Mouse (Mus musculus) cerebellum, postnatal 4 days (tissue): ENCODE data around the gene Abcc9.
A peak's percentile ranks its signal among the peaks of the same experiment; 100 is the strongest.

ENCODE experiments used
- DNase-seq, 2 experiments: peaks; one replicate each; pipeline ENCODE4 v3.0.0; 2022; ENCODE audit warnings: low spot score in 2 of 2, mixed read lengths in 1 of 2

Abcc9 gene

DNA sequence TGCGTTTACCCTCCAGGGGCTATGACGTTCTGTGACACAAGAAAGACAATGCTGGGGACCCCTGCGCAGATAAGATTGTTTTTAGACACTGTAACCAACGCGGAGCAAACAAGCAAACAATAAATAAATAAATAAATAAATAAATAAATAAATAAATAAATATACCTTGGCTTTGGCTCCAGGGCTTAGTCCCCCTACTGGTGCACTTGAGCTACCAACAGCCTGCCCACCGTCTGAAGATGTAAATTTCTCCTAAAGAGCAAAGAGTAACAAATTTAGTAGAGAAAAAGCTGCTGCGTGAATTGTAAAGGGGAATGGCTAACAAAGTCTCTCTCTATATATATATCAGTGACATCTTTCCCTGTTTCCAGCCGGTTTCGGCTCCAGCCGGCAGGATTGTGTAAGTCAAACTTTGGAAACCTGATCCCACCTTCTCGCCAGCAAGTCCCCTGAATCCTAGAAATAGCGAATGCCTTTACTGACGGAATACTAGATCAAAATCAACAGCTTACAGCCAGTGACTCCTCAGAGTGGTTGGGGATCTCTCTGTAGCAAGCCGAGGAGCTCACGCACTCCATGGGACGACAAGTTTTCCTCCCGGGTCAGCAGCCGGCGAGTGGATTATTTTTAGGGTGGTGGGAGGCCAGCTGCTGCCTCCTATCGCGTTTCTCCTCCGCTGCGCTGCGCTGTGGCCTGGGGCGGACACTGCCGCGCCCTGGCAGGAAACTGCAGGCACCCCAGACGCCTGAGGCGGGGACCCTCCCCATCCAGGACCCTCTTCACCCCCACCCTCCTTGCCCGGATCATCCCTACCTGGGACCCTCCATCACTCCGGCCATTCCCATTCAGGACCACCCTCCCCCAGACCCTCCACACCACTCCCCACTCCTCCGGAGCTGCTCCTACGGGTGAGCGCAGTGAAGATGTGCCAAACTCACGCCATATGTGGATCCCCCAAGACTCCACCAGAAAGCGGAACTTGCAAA, at the start of gene Abcc9:
Gene Abcc9 (minus strand): TSS at position 664 of the 986 bp plus-strand sequence.
- peak in 1 of 2 experiments; percentile 4 for DNase-seq

DNA sequence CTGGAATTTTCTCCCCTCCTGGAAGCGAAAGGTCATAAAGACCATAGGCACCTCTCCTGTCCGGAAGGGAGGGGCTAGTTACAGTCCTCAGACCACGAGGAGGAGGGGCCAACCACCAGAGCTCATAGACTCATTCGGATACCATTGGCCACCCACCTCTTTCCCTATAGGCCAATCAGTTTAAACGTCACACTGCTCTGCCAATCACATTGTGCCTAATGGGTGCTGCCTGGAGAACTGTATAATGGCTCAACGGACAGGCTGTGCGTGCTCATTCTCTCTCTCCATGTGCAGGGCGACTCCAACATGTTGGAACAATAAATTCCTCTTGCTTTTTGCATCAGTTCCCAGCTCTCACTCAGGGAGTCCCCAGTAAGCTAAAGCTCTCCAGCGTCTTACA, 49.2 kb upstream of the Abcc9 start:
- DNase-seq: no peak

DNA sequence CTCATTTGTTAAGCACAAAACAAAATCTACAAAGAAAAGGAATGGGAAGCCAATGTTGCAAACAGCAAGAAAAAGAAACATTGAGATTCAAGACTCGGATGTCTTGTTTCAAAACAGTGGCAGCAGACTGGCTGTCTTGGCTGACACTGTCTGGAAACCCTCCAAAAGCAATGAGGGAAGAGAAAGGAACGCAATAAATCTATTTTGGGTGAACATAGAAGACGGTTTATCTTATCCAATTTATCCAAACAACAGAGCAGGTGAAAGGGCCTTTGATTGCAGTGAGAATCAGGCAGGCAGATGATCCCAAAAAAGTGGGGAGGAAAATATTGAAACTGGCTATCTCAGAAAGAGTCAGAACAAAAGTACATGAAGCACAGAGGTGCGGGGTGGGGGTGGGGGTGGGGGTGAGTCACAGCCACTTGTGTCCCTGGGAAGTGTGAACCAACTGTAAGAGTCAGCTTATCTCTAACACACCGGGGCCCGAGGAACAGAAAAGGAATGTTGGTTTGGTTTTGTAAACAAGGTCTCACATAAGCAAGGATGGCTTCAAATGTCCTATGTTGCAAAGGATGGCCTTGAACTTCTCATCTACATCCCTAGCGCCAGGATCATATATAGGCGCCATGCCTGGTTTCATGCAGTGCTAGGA, 46.1 kb upstream of the Abcc9 start:
- DNase-seq: no peak

DNA sequence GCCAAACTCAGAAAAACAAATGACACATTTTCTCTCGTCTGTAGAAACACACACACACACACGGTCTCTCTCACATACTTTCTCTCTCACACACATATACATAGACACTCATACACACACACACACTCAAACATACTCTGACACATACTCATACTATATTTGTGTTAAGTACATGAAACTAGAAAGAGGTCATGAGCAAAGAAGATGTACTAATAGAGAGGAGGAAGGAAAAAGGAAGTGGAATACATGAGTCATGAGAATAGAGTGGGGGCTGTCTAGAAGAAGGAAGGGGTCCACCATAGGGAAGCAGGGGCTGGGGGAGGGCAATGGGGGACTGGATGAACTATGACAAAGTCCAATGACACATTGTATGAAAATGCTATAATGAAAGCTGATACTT, 45.0 kb upstream of the Abcc9 start:
- DNase-seq: no peak

DNA sequence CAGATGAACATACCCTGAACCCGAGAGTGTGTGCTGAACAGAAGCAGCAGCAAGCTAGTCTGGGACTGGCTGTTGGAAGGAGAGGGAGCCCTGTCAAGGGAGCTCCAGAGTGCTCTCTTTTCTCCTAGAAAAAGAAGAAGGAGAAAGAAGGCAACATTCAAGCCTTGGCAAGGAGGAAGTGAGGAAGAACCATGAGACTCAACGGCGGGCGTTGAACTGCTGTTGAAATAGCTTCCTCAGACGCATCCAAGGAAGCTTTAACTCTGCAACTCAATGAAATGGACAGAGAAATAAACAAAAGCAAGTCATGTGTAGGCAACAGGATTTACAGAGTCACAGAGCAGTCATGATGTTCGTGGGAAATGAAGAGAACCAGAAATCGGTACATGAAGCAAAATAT, 44.6 kb upstream of the Abcc9 start:
- no peak for DNase-seq

- DNase-seq: no peak
Observed at GRCm38 (mm10) chr6:142745484-142745883, 43.4 kb upstream of the Abcc9 start.

GRCm38 (mm10) chr6:142743193-142743592, 41.1 kb upstream of the Abcc9 start:
- DNase-seq: no peak

DNA sequence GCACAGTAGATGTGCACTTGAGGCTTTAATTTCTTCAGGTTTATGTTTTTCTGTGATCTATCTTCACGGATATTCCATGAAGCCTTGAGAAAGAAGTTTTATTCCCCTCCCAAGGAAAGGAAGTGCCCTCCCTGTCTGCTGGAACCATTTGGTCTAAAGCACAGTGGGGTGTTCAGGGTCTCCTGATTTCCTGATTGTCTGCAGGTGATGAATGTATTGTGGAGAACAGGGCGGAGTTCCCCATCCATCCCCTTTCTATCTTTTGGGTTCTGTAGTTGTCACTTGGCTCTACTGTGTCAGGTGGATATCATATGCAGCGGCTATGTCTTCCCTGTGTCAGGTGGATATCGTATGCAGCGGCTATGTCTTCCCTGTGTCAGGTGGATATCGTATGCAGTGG, 39.6 kb upstream of the Abcc9 start:
- no peak for DNase-seq

DNA sequence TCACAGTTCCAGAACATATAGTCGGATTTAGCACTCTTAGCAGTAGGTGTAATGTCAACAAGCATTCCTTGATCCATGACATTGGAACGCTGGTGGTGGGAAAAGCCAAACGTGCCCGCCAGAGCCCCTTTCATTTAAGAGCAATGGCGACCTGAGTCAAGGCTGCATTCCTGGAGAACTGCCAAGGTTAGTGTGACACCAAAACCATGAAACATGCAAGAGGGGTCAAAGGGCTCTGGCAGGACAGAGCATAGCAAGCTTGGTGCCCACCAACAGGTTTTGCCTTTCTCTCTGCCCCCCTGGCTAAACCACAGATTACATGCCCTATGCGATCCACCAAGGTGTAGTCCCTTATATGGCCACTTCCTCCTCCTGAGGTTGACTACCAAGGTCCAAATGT, 36.5 kb upstream of the Abcc9 start:
- no peak for DNase-seq

DNA sequence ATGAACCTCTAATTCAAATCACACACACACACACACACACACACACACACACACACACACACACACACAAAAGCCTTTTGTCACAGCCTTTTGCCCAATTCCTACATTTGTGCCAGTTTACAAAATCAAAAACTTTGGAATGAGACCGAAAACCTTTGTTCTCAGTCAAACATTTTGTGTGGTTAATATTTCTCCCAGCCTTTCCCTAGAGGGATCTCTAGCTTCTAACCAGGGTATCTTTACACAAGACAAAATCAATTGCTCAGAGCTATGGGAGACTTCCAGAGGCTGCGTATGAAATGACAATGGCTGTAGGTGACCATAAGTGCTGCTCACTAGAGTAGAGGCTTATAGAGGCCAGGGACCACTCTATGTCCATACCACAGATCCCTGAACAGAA, 36.1 kb upstream of the Abcc9 start:
- no peak for DNase-seq

- no peak for DNase-seq
Observed at GRCm38 (mm10) chr6:142735302-142736005, 33.3 kb upstream of the Abcc9 start.

GRCm38 (mm10) chr6:142732567-142733290, 30.6 kb upstream of the Abcc9 start:
- no peak for DNase-seq

DNA sequence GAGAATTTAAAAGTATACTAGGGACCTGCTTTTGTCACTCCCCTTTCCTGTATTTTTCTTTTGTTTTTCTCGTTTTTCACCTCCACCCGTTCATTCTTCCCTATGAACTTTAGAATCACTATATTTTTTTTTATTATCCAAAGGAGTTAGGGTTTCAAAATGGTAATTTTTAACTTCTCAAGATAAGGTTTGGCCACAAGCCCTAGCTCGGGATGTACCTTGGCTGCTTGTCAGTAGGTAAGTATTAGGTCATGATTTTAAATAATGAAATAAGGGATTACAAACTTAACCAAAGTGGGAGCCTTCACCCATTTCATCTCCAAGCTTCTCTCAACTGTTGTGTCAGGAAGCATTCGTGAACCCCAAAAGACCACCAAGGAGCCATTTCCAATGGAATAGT, 23.9 kb upstream of the Abcc9 start:
- DNase-seq: no peak

DNA sequence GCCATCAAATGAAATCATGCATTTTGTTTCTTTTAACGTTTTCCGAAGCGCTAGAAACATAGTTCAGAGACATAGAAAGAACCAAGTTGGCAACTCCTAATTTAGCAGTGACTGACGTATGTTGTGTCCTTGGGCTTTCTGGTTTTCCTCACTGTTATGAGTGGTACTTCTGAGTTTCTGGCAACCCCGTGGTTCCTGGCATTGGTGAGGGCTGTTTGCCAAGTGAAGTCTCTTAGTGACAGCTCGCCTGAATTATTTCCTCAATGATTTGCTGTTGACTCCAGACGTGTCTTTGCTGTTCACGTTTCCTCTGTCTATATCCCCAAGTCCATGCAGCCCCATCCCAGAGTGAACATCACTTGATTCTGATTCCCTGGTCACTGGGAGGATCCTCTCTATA, 19.6 kb upstream of the Abcc9 start:
- no peak for DNase-seq

GRCm38 (mm10) chr6:142720641-142721040, 18.5 kb upstream of the Abcc9 start:
- no peak for DNase-seq

- no peak for DNase-seq
Observed at GRCm38 (mm10) chr6:142718167-142718566, 16.1 kb upstream of the Abcc9 start.

DNA sequence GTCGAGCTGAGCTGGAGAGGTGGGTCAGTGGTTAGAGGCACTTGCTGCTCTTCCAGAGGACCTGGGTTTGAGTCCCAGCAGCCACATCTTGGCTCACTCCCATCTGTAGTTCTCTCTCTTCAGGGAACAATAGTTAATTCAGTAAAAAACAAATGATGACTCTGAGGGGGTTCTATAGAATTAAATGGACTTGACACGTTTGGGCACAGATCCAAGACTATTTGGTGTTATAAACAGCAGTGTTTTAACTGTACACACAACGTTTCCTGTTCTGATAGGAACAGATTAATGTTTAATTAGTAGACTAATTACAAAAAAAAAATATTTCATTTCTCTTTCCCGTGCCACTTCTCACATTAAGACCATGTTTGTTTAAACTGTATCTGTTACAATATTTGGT, 15.1 kb upstream of the Abcc9 start:
- no peak for DNase-seq

GRCm38 (mm10) chr6:142715026-142715425, 12.9 kb upstream of the Abcc9 start:
- DNase-seq: no peak

- DNase-seq: no peak
Observed at GRCm38 (mm10) chr6:142711106-142711505, 9.0 kb upstream of the Abcc9 start.

DNA sequence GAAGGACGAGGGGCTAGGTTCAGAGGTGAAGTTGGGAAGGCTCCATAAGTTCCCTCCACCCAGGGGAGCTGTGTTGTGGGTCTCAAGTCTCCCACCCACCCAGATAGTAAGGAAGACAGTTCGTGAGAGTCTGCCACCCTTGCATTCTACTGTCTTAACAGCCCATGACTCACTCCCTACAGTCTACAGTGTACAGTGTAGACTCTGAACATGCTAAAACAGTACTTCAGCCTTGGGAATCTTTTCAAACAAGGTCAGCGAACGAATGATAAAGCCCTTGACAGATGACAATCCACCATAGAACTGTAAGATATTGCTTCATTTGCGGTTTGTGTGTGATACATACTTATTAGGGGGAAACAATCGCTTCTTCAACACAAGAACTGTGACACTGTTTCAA, 8.6 kb upstream of the Abcc9 start:
- DNase-seq: no peak

DNA sequence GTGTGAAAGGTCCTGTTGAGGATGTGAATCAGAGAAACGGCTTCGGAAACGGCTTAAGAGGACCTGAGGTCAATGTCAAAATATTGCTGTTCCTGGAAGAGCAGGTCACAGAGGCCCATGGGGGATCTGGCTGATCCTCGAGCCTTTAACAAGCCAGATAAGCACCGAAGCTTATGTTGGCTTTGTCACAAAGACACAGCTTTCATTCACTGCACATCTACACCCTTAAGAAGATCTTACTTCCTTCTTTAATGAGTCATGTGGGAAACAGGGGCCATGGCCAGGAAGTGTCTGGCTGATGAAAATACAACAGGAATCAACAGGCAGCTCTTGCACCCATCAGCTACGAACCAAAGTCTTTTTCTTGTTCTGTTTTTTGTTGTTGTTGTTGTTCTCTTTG, 6.3 kb upstream of the Abcc9 start:
- no peak for DNase-seq

- DNase-seq: no peak
Observed at GRCm38 (mm10) chr6:142706688-142707087, 4.6 kb upstream of the Abcc9 start.
